Mouse (Mus musculus): ENCODE measurements around the gene Cdkn2aipnl. TPM values are rescaled to one million over a fixed set of nuclear protein-coding genes. Genes with fewer than 3 reads are reported as not detected.
A peak's percentile ranks its signal among the peaks of the same experiment; 100 is the strongest.

Gene Cdkn2aipnl
- polyA plus RNA-seq, 1 experiment from 2014 or later = 40.6 TPM

GRCm38 (mm10) chr11:51971644-51972043 is 4.2 kb downstream of the Cdkn2aipnl start:
- H3K4me1 ChIP-seq (ENCODE audit: control insufficient read depth, low read depth, low read length) = peaks cover 10% of the 10 kb centered on the region
- no peak overlapping the region for H3K27ac ChIP-seq (ENCODE audit: low read length)
- H3K27me3 ChIP-seq (ENCODE audit: control insufficient read depth, insufficient read depth, low read depth, low read length) = no peaks in the 10 kb centered on the region
- H3K9me3 ChIP-seq (replicated peaks; ENCODE audit: control insufficient read depth, low read length) = no peaks in the 10 kb centered on the region
- no peak overlapping the region for H3K4me2 ChIP-seq (ENCODE audit: low read depth, low read length)
- H3K36me3 ChIP-seq (ENCODE audit: control insufficient read depth, insufficient read depth) = peaks cover 32% of the 10 kb centered on the region
- no peak for ATAC-seq (ENCODE audit: low read depth)
- 87% methylated on average over 6 of the region's 6 CpGs for whole genome bisulfite sequencing (ENCODE audit: insufficient replicate concordance)
- H3K4me3 ChIP-seq (ENCODE audit: low read depth, low read length) = no peak overlapping the region
- no peak overlapping the region for H3K9ac ChIP-seq (ENCODE audit: low read depth, low read length)

- Histone ChIP-seq H3K36me3 (ENCODE audit: control insufficient read depth, insufficient read depth) (peaks cover 26% of the 10 kb centered on the region), H3K4me2 (ENCODE audit: low read depth, low read length) (peak overlapping the region; percentile 71), H3K4me1 (ENCODE audit: control insufficient read depth, low read depth, low read length) (peaks cover 29% of the 10 kb centered on the region), H3K27ac (ENCODE audit: low read length) (peak overlapping the region; percentile 94), H3K9ac (ENCODE audit: low read depth, low read length) (peak overlapping the region; percentile 99), H3K9me3 (replicated peaks; ENCODE audit: control insufficient read depth, low read length) (no peaks in the 10 kb centered on the region), H3K4me3 (ENCODE audit: low read depth, low read length) (peak overlapping the region; percentile 97), H3K27me3 (ENCODE audit: control insufficient read depth, insufficient read depth, low read depth, low read length) (no peaks in the 10 kb centered on the region)
- peak; percentile 35 for ATAC-seq (ENCODE audit: low read depth)
- WGBS (ENCODE audit: insufficient replicate concordance) = under 1% methylated on average over 29 of the region's 29 CpGs
Observed at GRCm38 (mm10) chr11:51999611-52000289, 32.3 kb downstream of the Cdkn2aipnl start.

GRCm38 (mm10) chr11:52000290-52000962 is 33.0 kb downstream of the Cdkn2aipnl start, which contains the start of gene Ube2b:
Gene Ube2b, minus strand, starts transcription at chr11:52000762.
- Histone ChIP-seq H3K4me1 (ENCODE audit: control insufficient read depth, low read depth, low read length) (peaks cover 30% of the 10 kb centered on the region), H3K4me3 (ENCODE audit: low read depth, low read length) (peak within 1 kb of the TSS; percentile 97)
- under 1% methylated on average over 61 of the region's 63 CpGs for WGBS (ENCODE audit: insufficient replicate concordance)

DNA sequence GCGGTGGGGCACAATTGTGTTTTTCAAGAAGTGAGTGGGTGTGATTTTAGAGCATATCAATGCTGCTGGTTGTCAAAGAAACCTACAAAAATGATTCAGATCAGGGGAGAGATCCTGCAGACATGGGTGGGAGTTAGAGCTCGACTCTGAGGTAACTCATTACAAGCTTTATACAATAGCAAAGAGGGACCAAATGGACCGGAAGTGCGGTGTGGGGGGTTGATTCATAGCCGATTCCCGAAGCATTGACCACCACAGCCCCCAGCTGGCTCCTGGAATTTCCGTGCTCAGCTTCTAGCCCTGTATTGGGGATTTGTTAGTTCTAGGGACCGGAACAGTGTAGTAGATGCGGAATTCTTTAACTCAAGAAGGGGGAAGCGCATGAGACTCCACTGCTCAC is 33.9 kb downstream of the Cdkn2aipnl start:
- Histone ChIP-seq H3K4me1 (ENCODE audit: control insufficient read depth, low read depth, low read length) (peaks cover 30% of the 10 kb centered on the region), H3K9ac (ENCODE audit: low read depth, low read length) (peak overlapping the region; percentile 99), H3K27me3 (ENCODE audit: control insufficient read depth, insufficient read depth, low read depth, low read length) (no peaks in the 10 kb centered on the region), H3K4me2 (ENCODE audit: low read depth, low read length) (peak overlapping the region; percentile 71), H3K4me3 (ENCODE audit: low read depth, low read length) (peak overlapping the region; percentile 97; the same call in 1 of the 2 replicates), H3K9me3 (replicated peaks; ENCODE audit: control insufficient read depth, low read length) (no peaks in the 10 kb centered on the region), H3K27ac (ENCODE audit: low read length) (peak overlapping the region; percentile 74), H3K36me3 (ENCODE audit: control insufficient read depth, insufficient read depth) (peaks cover 13% of the 10 kb centered on the region)
- 63% methylated on average over 10 of the region's 10 CpGs for WGBS (ENCODE audit: insufficient replicate concordance)
- no peak for ATAC-seq (ENCODE audit: low read depth)

More at GRCm38 (mm10) chr11:52000290-52000962, 33.0 kb downstream of the Cdkn2aipnl start, which contains the start of gene Ube2b:
- Histone ChIP-seq H3K4me2 (ENCODE audit: low read depth, low read length) (peak within 1 kb of the TSS; percentile 71), H3K27me3 (ENCODE audit: control insufficient read depth, insufficient read depth, low read depth, low read length) (no peaks in the 10 kb centered on the region), H3K9me3 (replicated peaks; ENCODE audit: control insufficient read depth, low read length) (no peaks in the 10 kb centered on the region), H3K9ac (ENCODE audit: low read depth, low read length) (peak within 1 kb of the TSS; percentile 99), H3K36me3 (ENCODE audit: control insufficient read depth, insufficient read depth) (peaks cover 20% of the 10 kb centered on the region), H3K27ac (ENCODE audit: low read length) (peak within 1 kb of the TSS; percentile 94)
- peak; percentile 81 for ATAC-seq (ENCODE audit: low read depth)

DNA sequence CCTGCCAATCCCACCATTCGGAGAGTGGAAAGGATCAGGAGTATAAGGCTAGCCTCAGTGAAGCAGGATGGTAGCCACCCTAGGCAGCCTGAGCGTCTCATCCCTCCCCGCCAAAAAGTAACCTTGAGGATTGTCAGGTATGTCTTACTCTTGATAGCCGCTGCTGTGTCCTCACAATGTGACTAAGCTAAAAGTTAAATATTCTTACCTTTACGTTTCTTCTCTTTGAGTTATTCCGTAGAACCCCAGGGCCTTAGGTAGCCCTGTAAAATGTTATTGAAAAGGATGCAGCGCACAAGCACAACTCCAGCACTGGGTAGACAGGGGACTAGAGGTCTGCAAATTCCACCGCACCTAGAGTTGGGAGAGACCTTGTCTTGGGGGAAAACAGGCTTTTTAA is 34.4 kb downstream of the Cdkn2aipnl start:
- H3K4me1 ChIP-seq (ENCODE audit: control insufficient read depth, low read depth, low read length) = peaks cover 30% of the 10 kb centered on the region
- H3K36me3 ChIP-seq (ENCODE audit: control insufficient read depth, insufficient read depth) = peaks cover 8% of the 10 kb centered on the region
- no peak overlapping the region for H3K4me3 ChIP-seq (ENCODE audit: low read depth, low read length)
- no peaks in the 10 kb centered on the region for H3K9me3 ChIP-seq (replicated peaks; ENCODE audit: control insufficient read depth, low read length)
- no peak overlapping the region for H3K4me2 ChIP-seq (ENCODE audit: low read depth, low read length)
- H3K27me3 ChIP-seq (ENCODE audit: control insufficient read depth, insufficient read depth, low read depth, low read length) = no peaks in the 10 kb centered on the region
- no peak overlapping the region for H3K27ac ChIP-seq (ENCODE audit: low read length)
- no peak for ATAC-seq (ENCODE audit: low read depth)
- H3K9ac ChIP-seq (ENCODE audit: low read depth, low read length) = no peak overlapping the region
- WGBS (ENCODE audit: insufficient replicate concordance) = 83% methylated on average over 8 of the region's 8 CpGs

DNA sequence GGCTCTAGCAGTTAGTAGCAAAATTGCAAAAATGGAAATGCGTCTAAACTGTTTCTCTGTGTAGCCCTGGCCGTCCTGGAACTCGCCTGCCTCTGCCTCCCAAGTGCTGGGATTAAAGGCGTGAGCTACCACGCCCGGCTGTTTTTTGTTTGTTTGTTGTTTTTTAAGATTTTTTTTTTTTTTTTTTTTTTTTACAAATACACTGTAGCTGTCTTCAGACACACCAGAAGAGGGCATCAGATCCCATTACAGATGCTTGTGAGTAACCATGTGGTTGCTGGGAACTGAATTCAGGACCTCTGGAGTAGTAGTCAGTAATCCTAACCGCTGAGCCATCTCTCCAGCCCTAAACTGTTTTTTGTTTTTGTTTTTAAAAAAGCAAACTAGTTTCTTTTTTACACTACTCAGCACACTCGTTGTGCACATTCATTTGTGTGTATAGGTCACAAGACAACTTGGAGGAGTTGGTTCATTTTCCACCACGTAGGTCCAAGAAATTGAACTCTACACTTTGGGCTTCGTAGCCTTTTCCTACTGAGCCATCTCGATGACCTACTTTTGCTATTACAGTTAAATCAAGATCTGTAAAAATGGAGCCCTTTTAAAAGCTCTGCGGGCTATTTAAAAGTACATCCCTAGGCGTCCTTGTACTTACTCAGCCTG is 35.5 kb downstream of the Cdkn2aipnl start:
- ATAC-seq (ENCODE audit: low read depth) = no peak
- peak overlapping the region; percentile 92 for H3K4me2 ChIP-seq (ENCODE audit: low read depth, low read length)
- H3K4me3 ChIP-seq (ENCODE audit: low read depth, low read length) = peak overlapping the region; percentile 78
- H3K4me1 ChIP-seq (ENCODE audit: control insufficient read depth, low read depth, low read length) = peaks cover 29% of the 10 kb centered on the region
- peak overlapping the region; percentile 91 for H3K27ac ChIP-seq (ENCODE audit: low read length)
- H3K36me3 ChIP-seq (ENCODE audit: control insufficient read depth, insufficient read depth) = no peaks in the 10 kb centered on the region
- no peaks in the 10 kb centered on the region for H3K27me3 ChIP-seq (ENCODE audit: control insufficient read depth, insufficient read depth, low read depth, low read length)
- 64% methylated on average over 13 of the region's 13 CpGs for WGBS (ENCODE audit: insufficient replicate concordance)
- no peaks in the 10 kb centered on the region for H3K9me3 ChIP-seq (replicated peaks; ENCODE audit: control insufficient read depth, low read length)
- H3K9ac ChIP-seq (ENCODE audit: low read depth, low read length) = peak overlapping the region; percentile 81

DNA sequence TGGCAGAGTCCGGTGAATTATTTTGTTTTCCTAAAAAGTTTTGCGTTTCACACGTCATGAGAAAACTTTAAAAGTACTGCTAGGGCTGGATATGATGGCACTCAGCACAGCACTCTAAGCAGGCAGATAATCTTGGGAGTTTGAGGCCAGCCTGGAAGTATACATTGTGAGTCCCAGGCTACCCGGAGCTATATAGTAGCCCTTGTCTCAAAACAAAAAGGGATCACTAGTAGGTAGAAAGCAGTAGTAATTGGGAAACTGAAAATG is 36.0 kb downstream of the Cdkn2aipnl start:
- H3K9ac ChIP-seq (ENCODE audit: low read depth, low read length) = peak overlapping the region; percentile 81
- H3K9me3 ChIP-seq (replicated peaks; ENCODE audit: control insufficient read depth, low read length) = no peaks in the 10 kb centered on the region
- peak overlapping the region; percentile 78 for H3K4me3 ChIP-seq (ENCODE audit: low read depth, low read length)
- H3K27me3 ChIP-seq (ENCODE audit: control insufficient read depth, insufficient read depth, low read depth, low read length) = no peaks in the 10 kb centered on the region
- peaks cover 26% of the 10 kb centered on the region for H3K4me1 ChIP-seq (ENCODE audit: control insufficient read depth, low read depth, low read length)
- H3K36me3 ChIP-seq (ENCODE audit: control insufficient read depth, insufficient read depth) = no peaks in the 10 kb centered on the region
- WGBS (ENCODE audit: insufficient replicate concordance) = 17% methylated on average over 4 of the region's 4 CpGs
- ATAC-seq (ENCODE audit: low read depth) = no peak
- H3K27ac ChIP-seq (ENCODE audit: low read length) = peak overlapping the region; percentile 91
- peak overlapping the region; percentile 92 for H3K4me2 ChIP-seq (ENCODE audit: low read depth, low read length)

DNA sequence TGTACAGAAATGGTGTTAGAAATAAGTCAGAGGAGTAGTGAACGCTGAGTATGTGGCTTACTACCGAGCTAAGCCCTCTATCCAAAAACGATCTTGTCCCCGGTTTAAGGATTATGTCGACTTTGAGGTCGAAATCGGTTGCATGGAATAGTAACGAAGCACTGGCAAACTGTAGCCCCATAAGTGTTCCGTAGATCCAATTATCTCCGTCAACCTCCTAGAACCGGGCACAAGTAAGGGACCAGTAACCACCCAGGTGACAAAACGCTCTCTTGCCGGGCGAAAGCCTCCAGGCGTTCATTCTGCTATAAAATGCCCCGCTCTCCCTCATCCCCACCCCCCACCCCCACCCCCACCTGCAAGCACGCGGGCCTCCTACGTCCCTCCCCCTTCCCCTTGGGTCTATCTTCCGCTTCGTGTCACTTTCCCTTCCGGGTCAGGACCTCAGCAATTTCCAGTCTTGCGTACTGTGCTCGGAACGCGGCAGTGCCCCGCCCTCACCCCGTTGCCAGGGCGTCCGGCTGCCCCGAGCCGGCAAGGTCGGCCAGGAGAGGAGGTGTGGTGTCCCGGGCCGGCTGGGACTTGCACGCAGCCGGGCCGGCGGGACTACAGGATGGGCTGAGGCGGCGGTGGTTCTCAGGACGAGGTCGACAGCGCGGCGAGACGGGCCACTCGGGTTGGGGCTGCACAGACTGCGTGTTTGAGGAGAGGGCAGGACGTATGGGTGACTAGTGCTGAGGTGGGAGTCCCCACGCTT is 36.5 kb downstream of the Cdkn2aipnl start, which contains the start of gene Cdkl3:
Gene Cdkl3, plus strand, starts transcription at position 450 of the 757 bp plus-strand sequence.
- Histone ChIP-seq H3K4me3 (ENCODE audit: low read depth, low read length) (peak within 1 kb of the TSS; percentile 78), H3K27ac (ENCODE audit: low read length) (peak within 1 kb of the TSS; percentile 91), H3K27me3 (ENCODE audit: control insufficient read depth, insufficient read depth, low read depth, low read length) (no peaks in the 10 kb centered on the region), H3K9ac (ENCODE audit: low read depth, low read length) (peak within 1 kb of the TSS; percentile 81), H3K36me3 (ENCODE audit: control insufficient read depth, insufficient read depth) (no peaks in the 10 kb centered on the region), H3K4me2 (ENCODE audit: low read depth, low read length) (peak within 1 kb of the TSS; percentile 92), H3K4me1 (ENCODE audit: control insufficient read depth, low read depth, low read length) (peaks cover 22% of the 10 kb centered on the region), H3K9me3 (replicated peaks; ENCODE audit: control insufficient read depth, low read length) (no peaks in the 10 kb centered on the region)
- peak; percentile 87 for ATAC-seq (ENCODE audit: low read depth)
- under 1% methylated on average over 51 of the region's 51 CpGs for WGBS (ENCODE audit: insufficient replicate concordance)
